Mouse (Mus musculus) embryonic facial prominence, embryonic 11.5 days (tissue): ENCODE results near the gene Nebl. TPM values are rescaled to one million over a fixed set of nuclear protein-coding genes. Genes with fewer than 3 reads are reported as not detected.
A peak's percentile ranks its signal among the peaks of the same experiment; 100 is the strongest.

Source experiments
- ATAC-seq: fragments of 200-750 bp; cut with Nextera tagmentation; replicated peaks from 2 replicates; pipeline ENCODE4 v1.8.0; 2017; ENCODE audit warnings: low read depth; ENCODE audit not compliant: insufficient number of reproducible peaks, low FRiP score, low TSS enrichment
- DNase-seq: peaks from one replicate; pipeline ENCODE4 v3.0.0-alpha.2; 2015; ENCODE audit warnings: low spot score
- H3K27ac ChIP-seq: fragments of 300-500 bp; sonication (generic); replicated peaks from 2 replicates; pipeline ENCODE4 v1.5.1; 2014; ENCODE audit warnings: mild to moderate bottlenecking, low read depth, low read length, control low read depth
- H3K27me3 ChIP-seq: fragments of 300-500 bp; sonication (generic); 2 replicates; pipeline ENCODE4 v1.6.1; 2014; ENCODE audit warnings: mild to moderate bottlenecking, low read length, moderate library complexity, mixed read lengths; ENCODE audit not compliant: control insufficient read depth, insufficient read depth
- H3K36me3 ChIP-seq: fragments of 300-500 bp; sonication (generic); replicated peaks from 2 replicates; pipeline ENCODE4 v1.6.1; 2014; ENCODE audit warnings: low read depth, mild to moderate bottlenecking, low read length, moderate library complexity, mixed read lengths; ENCODE audit not compliant: control insufficient read depth, insufficient read depth
- H3K4me1 ChIP-seq: fragments of 300-500 bp; sonication (generic); 2 replicates; pipeline ENCODE4 v1.6.1; 2014; ENCODE audit warnings: low read length, mixed read lengths; ENCODE audit not compliant: control insufficient read depth, insufficient read depth
- H3K4me2 ChIP-seq: fragments of 300-500 bp; sonication (generic); 2 replicates; pipeline ENCODE4 v1.6.1; 2014; ENCODE audit warnings: low read depth, mild to moderate bottlenecking, control low read depth, low read length, moderate library complexity
- H3K4me3 ChIP-seq: fragments of 300-500 bp; sonication (generic); 2 replicates; pipeline ENCODE4 v1.5.1; 2014; ENCODE audit warnings: low read depth, low read length, control low read depth
- H3K9ac ChIP-seq: fragments of 300-500 bp; sonication (generic); replicated peaks from 2 replicates; pipeline ENCODE4 v1.6.1; 2014; ENCODE audit warnings: mild to moderate bottlenecking, control low read depth, low read length
- H3K9me3 ChIP-seq: fragments of 300-500 bp; sonication (generic); replicated peaks from 2 replicates; pipeline ENCODE4 v1.6.1; 2016; ENCODE audit warnings: mild to moderate bottlenecking, low read length, inconsistent platforms, mixed read lengths; ENCODE audit not compliant: control insufficient read depth
- WGBS: fragments of 180-500 bp; shearing (Covaris S2); extraction: QIAGEN DNeasy Blood & Tissue Kit; methylation state at CpG from one replicate; pipeline ENCODE4 v1.1.7; 2014; 5-methylcytosine and 5-hydroxymethylcytosine counted together
- polyA plus RNA-seq: library from polyadenylated mRNA; unstranded; fragments of >200 nt; fragmentation: Nextera tagmentation; extraction: Ambion mirVana; gene quantifications from 2 replicates; pipeline ENCODE4 v1.2.1, GENCODE M21; 2014

Gene Nebl
- polyA plus RNA-seq, 1 experiment from 2014 or later: 8.9 TPM

DNA sequence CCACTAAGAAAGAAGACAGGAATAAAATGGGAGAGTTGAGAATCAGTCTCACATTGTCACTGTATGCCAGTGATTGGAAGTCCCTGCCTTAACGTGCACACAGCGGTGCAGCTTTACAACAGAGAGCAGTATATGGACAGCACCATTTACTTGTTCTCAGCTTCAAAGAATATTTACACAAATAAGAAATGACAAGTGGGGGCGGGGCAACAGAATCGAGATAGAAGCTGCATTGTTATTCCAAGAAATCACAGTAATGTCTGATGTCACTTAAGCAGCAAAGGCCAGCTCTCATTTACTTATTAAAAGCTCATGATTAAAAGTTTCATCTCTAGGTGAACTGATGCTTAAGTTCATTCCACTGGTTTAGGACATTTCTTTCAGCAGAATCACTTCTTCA, 328.8 kb downstream of the Nebl start:
- Histone ChIP-seq H3K9ac (no peak overlapping the region), H3K27ac (no peak overlapping the region), H3K9me3 (no peaks in the 10 kb centered on the region), H3K4me3 (no peak overlapping the region), H3K27me3 (no peaks in the 10 kb centered on the region), H3K4me1 (no peaks in the 10 kb centered on the region), H3K36me3 (no peaks in the 10 kb centered on the region), H3K4me2 (no peak overlapping the region)
- WGBS: 43% methylated on average over 4 of the region's 4 CpGs
- DNase-seq: peak; percentile 33
- no peak for ATAC-seq

DNA sequence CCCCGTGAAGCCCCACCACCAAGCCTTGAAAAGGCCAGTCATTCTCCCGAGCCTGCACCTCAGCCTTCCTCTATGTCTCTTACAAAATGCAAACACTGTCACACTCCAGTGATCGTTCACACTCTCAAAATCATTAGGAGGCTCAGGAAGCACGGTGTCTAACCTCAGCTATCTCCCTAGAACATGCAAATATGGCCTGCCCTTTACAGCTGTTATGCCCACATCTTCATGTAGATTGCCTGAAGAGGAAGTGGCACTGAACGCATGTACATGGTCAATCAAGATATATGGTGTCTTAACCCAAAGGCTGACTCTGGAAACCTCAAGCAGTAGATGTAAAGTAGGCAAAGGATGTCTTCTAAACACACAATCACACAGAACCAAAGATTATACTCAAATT, 335.0 kb downstream of the Nebl start:
- Histone ChIP-seq H3K27ac (no peak overlapping the region), H3K27me3 (no peaks in the 10 kb centered on the region), H3K9ac (no peak overlapping the region), H3K9me3 (no peaks in the 10 kb centered on the region), H3K36me3 (no peaks in the 10 kb centered on the region), H3K4me1 (no peaks in the 10 kb centered on the region), H3K4me3 (no peak overlapping the region), H3K4me2 (no peak overlapping the region)
- DNase-seq (no peak), ATAC-seq (no peak)
- WGBS: 86% methylated on average over 5 of the region's 5 CpGs

DNA sequence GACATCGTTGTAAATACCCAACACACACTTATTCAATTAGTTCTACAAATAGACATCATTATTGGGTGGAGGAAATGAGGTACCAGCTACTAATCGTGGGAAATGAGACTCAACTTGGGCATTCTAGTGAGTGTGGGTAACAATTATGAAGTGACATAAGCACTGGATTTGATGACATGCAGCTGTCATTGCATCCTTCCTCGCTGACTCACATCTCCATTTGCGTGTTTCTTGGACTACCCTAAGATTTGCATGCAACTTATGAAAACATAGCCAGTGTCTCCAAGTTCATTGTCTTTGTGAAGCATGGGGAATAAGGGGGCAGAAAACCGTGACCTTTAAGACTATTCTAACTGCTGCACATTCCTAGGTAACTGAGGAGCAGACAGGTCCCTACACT, 339.9 kb downstream of the Nebl start:
- WGBS: 84% methylated on average over 5 of the region's 5 CpGs
- no peak overlapping the region for H3K4me2 ChIP-seq
- no peak for DNase-seq
- H3K27ac ChIP-seq: no peak overlapping the region
- H3K4me1 ChIP-seq: no peaks in the 10 kb centered on the region
- no peaks in the 10 kb centered on the region for H3K9me3 ChIP-seq
- no peak overlapping the region for H3K4me3 ChIP-seq
- no peak for ATAC-seq
- no peaks in the 10 kb centered on the region for H3K27me3 ChIP-seq
- H3K9ac ChIP-seq: no peak overlapping the region
- H3K36me3 ChIP-seq: no peaks in the 10 kb centered on the region

DNA sequence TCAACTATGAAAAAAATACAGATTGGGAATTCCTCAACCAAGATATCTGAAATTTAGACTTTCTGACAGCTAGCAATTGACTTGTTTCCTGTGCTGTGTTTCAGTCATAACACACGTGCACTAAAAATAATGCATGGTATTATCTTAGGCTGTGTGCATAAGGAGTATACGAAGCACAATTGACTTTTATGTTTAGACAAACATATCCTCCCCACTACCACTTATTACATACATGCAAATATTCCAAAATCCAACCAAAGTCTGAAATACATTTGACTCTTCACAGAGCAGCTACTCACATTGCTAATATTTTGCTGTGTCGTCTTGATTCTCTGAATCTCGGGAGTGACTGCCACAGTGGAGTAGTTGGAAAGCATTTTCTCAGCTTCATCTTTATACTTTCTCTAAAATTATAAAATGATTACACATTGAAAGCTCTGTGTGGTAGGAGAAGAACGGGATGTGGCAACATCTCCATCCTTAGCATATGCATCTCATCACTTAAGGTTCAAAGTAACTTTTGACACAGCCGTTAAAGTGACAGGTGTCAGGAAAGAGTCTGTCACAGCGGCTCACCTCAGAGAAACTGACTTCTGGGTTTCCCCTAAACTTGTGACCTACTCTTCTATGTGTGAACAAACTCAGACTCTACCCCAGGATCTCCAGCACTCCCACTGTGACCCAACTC, 340.6 kb downstream of the Nebl start:
- Histone ChIP-seq H3K4me1 (no peaks in the 10 kb centered on the region), H3K27me3 (no peaks in the 10 kb centered on the region), H3K9me3 (no peaks in the 10 kb centered on the region), H3K27ac (no peak overlapping the region), H3K4me2 (no peak overlapping the region), H3K9ac (no peak overlapping the region), H3K36me3 (no peaks in the 10 kb centered on the region), H3K4me3 (no peak overlapping the region)
- WGBS: 85% methylated on average over 7 of the region's 7 CpGs
- ATAC-seq (no peak), DNase-seq (no peak)

DNA sequence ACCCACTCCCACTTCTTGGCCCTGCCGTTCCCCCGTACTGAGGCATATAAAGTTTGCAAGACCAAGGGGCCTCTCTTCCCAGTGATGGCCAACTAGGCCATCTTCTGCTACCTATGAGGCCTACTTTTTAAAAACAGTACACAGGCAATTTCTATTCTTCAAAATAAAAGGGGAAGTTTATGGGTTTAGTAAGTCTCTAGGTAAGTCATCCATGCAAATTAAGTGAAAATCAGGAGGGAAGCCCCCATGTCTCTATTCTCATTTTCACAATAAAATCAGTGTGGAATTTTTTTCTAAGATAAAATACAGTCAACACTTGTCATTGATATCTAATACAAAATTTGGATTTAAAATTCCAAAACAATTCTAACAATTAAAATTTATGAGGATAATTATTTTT, 341.4 kb downstream of the Nebl start:
- no peak for DNase-seq
- Histone ChIP-seq H3K27ac (no peak overlapping the region), H3K9me3 (no peaks in the 10 kb centered on the region), H3K27me3 (no peaks in the 10 kb centered on the region), H3K4me2 (no peak overlapping the region), H3K4me1 (no peaks in the 10 kb centered on the region), H3K36me3 (no peaks in the 10 kb centered on the region), H3K4me3 (no peak overlapping the region), H3K9ac (no peak overlapping the region)
- WGBS: 93% methylated on average over 2 of the region's 2 CpGs
- no peak for ATAC-seq

DNA sequence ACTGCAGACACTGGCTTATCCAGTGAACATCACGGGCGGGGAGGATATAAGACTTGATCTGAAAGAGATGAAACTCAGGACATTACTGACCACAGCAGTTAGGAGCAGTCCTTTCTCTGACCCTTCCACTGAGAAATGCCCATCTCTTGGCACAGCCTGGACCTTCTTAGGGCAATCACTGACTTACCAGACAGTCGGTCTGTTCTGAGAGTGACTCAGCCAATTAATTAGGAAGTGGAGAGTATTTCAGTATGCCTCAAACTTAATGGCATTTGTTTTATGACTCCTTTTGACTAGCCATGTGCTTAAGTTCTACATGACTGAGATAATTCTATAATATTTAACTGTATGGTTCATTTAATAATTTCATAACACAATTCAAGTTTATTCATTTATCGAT, 341.9 kb downstream of the Nebl start:
- no peaks in the 10 kb centered on the region for H3K4me1 ChIP-seq
- H3K27ac ChIP-seq: no peak overlapping the region
- H3K9me3 ChIP-seq: no peaks in the 10 kb centered on the region
- 87% methylated on average over 4 of the region's 4 CpGs for WGBS
- H3K4me2 ChIP-seq: no peak overlapping the region
- no peaks in the 10 kb centered on the region for H3K27me3 ChIP-seq
- ATAC-seq: no peak
- H3K36me3 ChIP-seq: no peaks in the 10 kb centered on the region
- no peak overlapping the region for H3K4me3 ChIP-seq
- DNase-seq: no peak
- H3K9ac ChIP-seq: no peak overlapping the region

DNA sequence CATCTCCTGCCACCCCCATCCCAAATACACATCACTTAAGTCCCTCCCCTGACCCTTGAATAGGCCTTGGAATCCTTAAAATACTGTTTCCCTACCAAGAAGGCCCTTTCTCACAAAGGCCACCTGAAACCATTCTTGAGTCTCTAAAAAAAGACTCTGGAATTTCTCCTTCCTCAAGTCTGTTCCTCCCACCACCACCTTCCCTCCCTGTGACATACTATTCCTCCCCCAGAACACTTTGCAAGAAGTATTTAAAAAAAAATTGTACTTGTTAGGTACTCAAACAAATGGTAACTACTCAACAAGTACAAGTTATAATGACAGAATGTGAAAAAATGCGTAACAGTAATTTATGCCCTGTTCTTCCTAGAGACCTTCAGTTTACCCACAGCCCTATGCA, 349.0 kb downstream of the Nebl start:
- Histone ChIP-seq H3K36me3 (no peaks in the 10 kb centered on the region), H3K4me3 (no peak overlapping the region), H3K9me3 (no peaks in the 10 kb centered on the region), H3K4me2 (no peak overlapping the region), H3K27ac (no peak overlapping the region), H3K9ac (no peak overlapping the region), H3K4me1 (no peaks in the 10 kb centered on the region), H3K27me3 (no peaks in the 10 kb centered on the region)
- DNase-seq (no peak), ATAC-seq (no peak)
- 93% methylated on average over 1 of the region's 1 CpGs for WGBS

DNA sequence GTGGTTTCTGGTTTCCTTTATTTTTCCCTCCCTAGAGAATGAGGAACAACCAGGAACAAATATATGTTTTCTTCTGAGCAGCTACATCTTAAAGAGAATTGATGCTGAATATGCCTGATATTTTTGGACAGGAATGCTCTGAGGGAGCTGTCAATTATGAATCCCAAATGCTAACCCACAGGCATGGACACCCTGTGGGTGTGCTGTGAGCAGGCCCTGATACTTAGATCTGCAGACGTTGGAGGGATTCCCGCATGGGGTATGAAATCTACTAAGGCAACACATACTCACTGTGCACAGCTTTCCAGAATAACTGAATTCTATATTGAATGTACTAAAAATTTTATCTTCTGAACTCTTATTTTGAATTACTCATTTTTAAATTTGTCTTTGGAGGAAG, 355.3 kb downstream of the Nebl start:
- H3K4me2 ChIP-seq: no peak overlapping the region
- H3K27me3 ChIP-seq: no peaks in the 10 kb centered on the region
- H3K4me3 ChIP-seq: no peak overlapping the region
- H3K4me1 ChIP-seq: no peaks in the 10 kb centered on the region
- 87% methylated on average over 2 of the region's 2 CpGs for WGBS
- DNase-seq (no peak), ATAC-seq (no peak)
- no peak overlapping the region for H3K9ac ChIP-seq
- no peaks in the 10 kb centered on the region for H3K9me3 ChIP-seq
- no peaks in the 10 kb centered on the region for H3K36me3 ChIP-seq
- H3K27ac ChIP-seq: no peak overlapping the region
